Mouse (Mus musculus) MEL (cell line): ENCODE results near the gene Trim12a. TPM values are rescaled to one million over a fixed set of nuclear protein-coding genes. Genes with fewer than 3 reads are reported as not detected.
"Not testable (repeated sequence)": the region's sequence is repeated elsewhere in the genome, so short reads cannot be mapped to it uniquely, and the experiment has no call there.

Source experiments
- DNase-seq: peaks from one replicate; pipeline ENCODE4 v3.0.0; 2011; ENCODE audit warnings: low read depth, low spot score
- H3K27ac ChIP-seq: 2 replicates; pipeline ENCODE4 v1.5.1; 2012; ENCODE audit warnings: low read depth, mild to moderate bottlenecking, control low read depth, low read length, moderate library complexity; ENCODE audit not compliant: control insufficient read depth
- H3K27me3 ChIP-seq, 2 experiments: fragments of 150-350 bp in 1 of 2; sonication (generic) in 1 of 2; 2 replicates each; pipeline ENCODE4 v1.6.1; 2012; ENCODE audit warnings: low read length in 2 of 2, mild to moderate bottlenecking in 2 of 2, improper control_type of control experiment in 1 of 2, moderate library complexity in 1 of 2; ENCODE audit not compliant: insufficient read depth in 2 of 2, control insufficient read depth in 1 of 2
- H3K36me3 ChIP-seq, 2 experiments: 2 replicates each; pipeline ENCODE4 v1.6.1; 2012 to 2014; ENCODE audit warnings: low read length in 2 of 2, improper control_type of control experiment in 1 of 2, inconsistent platforms in 1 of 2, mild to moderate bottlenecking in 1 of 2; ENCODE audit not compliant: insufficient read depth in 2 of 2, control insufficient read depth in 1 of 2
- H3K4me1 ChIP-seq, 2 experiments: fragments of 150-350 bp in 1 of 2; sonication (generic) in 1 of 2; 2 replicates each; pipeline ENCODE4 v1.6.1; 2012; ENCODE audit warnings: low read length in 2 of 2, improper control_type of control experiment in 1 of 2, mild to moderate bottlenecking in 1 of 2; ENCODE audit not compliant: insufficient read depth in 2 of 2, control insufficient read depth in 1 of 2
- H3K4me3 ChIP-seq, 2 experiments: fragments of 150-350 bp in 1 of 2; sonication (generic) in 1 of 2; 2 replicates each; pipeline ENCODE4 v1.5.1; 2012; ENCODE audit warnings: low read depth in 2 of 2, low read length in 2 of 2, mild to moderate bottlenecking in 2 of 2, moderate library complexity in 2 of 2, control low read depth in 1 of 2, improper control_type of control experiment in 1 of 2; ENCODE audit not compliant: control insufficient read depth in 1 of 2, insufficient read depth in 1 of 2
- H3K79me2 ChIP-seq: 2 replicates; pipeline ENCODE4 v1.6.1; 2012; ENCODE audit warnings: mild to moderate bottlenecking, low read length, moderate library complexity; ENCODE audit not compliant: control insufficient read depth, poor library complexity, insufficient read depth
- H3K9ac ChIP-seq: 2 replicates; pipeline ENCODE4 v1.6.1; 2012; ENCODE audit warnings: low read depth, mild to moderate bottlenecking, control low read depth, low read length, moderate library complexity; ENCODE audit not compliant: control insufficient read depth, poor library complexity, severe bottlenecking
- H3K9me3 ChIP-seq: fragments of 150-350 bp; sonication (generic); replicated peaks from 2 replicates; pipeline ENCODE4 v1.6.1; 2012; ENCODE audit warnings: mild to moderate bottlenecking, low read length, improper control_type of control experiment, moderate library complexity; ENCODE audit not compliant: insufficient read depth
- BHLHE40 ChIP-seq: IDR thresholded peaks from 2 replicates; pipeline ENCODE4 v1.6.1; 2012; ENCODE audit warnings: low read depth, mild to moderate bottlenecking, inconsistent platforms, low read length, improper control_type of control experiment, borderline replicate concordance
- CHD2 ChIP-seq: IDR thresholded peaks from 2 replicates; pipeline ENCODE4 v1.6.1; 2011; ENCODE audit warnings: low read length, improper control_type of control experiment
- CTCF ChIP-seq, 3 experiments: IDR thresholded peaks in 2 of 3; conservative IDR thresholded peaks in 1 of 3; 2 replicates each; pipeline ENCODE4 v1.5.1; 2011 to 2012; ENCODE audit warnings: low read length in 3 of 3, low read depth in 2 of 3, mild to moderate bottlenecking in 2 of 3, improper control_type of control experiment in 1 of 3, inconsistent platforms in 1 of 3, mixed read lengths in 1 of 3, moderate library complexity in 1 of 3; ENCODE audit not compliant: control insufficient read depth in 1 of 3, insufficient read depth in 1 of 3, poor library complexity in 1 of 3, severe bottlenecking in 1 of 3
- ELF1 ChIP-seq: IDR thresholded peaks from 2 replicates; pipeline ENCODE4 v1.6.1; 2014; ENCODE audit warnings: low read depth, mild to moderate bottlenecking, inconsistent platforms, low read length, improper control_type of control experiment, moderate library complexity
- EP300 ChIP-seq, 2 experiments: IDR thresholded peaks; 2 replicates each; pipeline ENCODE4 v1.6.1; 2011; ENCODE audit warnings: improper control_type of control experiment in 2 of 2, low read length in 2 of 2, low read depth in 1 of 2, mild to moderate bottlenecking in 1 of 2
- ETS1 ChIP-seq: IDR thresholded peaks from 2 replicates; pipeline ENCODE4 v1.6.1; 2012; ENCODE audit warnings: low read depth, mild to moderate bottlenecking, inconsistent platforms, low read length, improper control_type of control experiment, moderate library complexity
- GABPA ChIP-seq: IDR thresholded peaks from 2 replicates; pipeline ENCODE4 v1.6.1; 2012; ENCODE audit warnings: low read depth, mild to moderate bottlenecking, inconsistent platforms, low read length, improper control_type of control experiment, moderate library complexity
- GATA1 ChIP-seq: IDR thresholded peaks from 2 replicates; pipeline ENCODE4 v1.6.1; 2011; ENCODE audit warnings: low read depth, low read length, improper control_type of control experiment
- HCFC1 ChIP-seq: IDR thresholded peaks from 2 replicates; pipeline ENCODE4 v1.6.1; 2012; ENCODE audit warnings: low read depth, mild to moderate bottlenecking, inconsistent platforms, low read length, improper control_type of control experiment, moderate library complexity
- MAFK ChIP-seq: IDR thresholded peaks from 2 replicates; pipeline ENCODE4 v1.6.1; 2011; ENCODE audit warnings: low read depth, mild to moderate bottlenecking, low read length, improper control_type of control experiment, borderline replicate concordance
- MAX ChIP-seq: IDR thresholded peaks from 2 replicates; pipeline ENCODE4 v1.6.1; 2011; ENCODE audit warnings: low read length, improper control_type of control experiment
- MYC ChIP-seq: IDR thresholded peaks from 2 replicates; pipeline ENCODE4 v1.6.1; 2011; ENCODE audit warnings: low read depth, mild to moderate bottlenecking, low read length, improper control_type of control experiment, moderate library complexity
- RCOR1 ChIP-seq: IDR thresholded peaks from 2 replicates; pipeline ENCODE4 v1.6.1; 2012; ENCODE audit warnings: low read depth, mild to moderate bottlenecking, inconsistent platforms, low read length, improper control_type of control experiment
- SIN3A ChIP-seq: IDR thresholded peaks from 2 replicates; pipeline ENCODE4 v1.6.1; 2012; ENCODE audit warnings: low read length, improper control_type of control experiment, inconsistent platforms
- TAL1 ChIP-seq: IDR thresholded peaks from 2 replicates; pipeline ENCODE4 v1.6.1; 2012; ENCODE audit warnings: mild to moderate bottlenecking, inconsistent platforms, low read length, moderate library complexity, mixed read lengths
- TBP ChIP-seq: IDR thresholded peaks from 2 replicates; pipeline ENCODE4 v1.8.0; 2011; ENCODE audit warnings: low read depth, low read length, improper control_type of control experiment
- TCF12 ChIP-seq: IDR thresholded peaks from 2 replicates; pipeline ENCODE4 v1.6.1; 2014; ENCODE audit warnings: low read depth, mild to moderate bottlenecking, inconsistent platforms, low read length, improper control_type of control experiment, moderate library complexity
- ZC3H11A ChIP-seq: IDR thresholded peaks from 2 replicates; pipeline ENCODE4 v1.6.1; 2012; ENCODE audit warnings: low read depth, mild to moderate bottlenecking, inconsistent platforms, low read length, improper control_type of control experiment
- ZMIZ1 ChIP-seq: IDR thresholded peaks from 2 replicates; pipeline ENCODE4 v1.6.1; 2012; ENCODE audit warnings: low read depth, mild to moderate bottlenecking, inconsistent platforms, low read length, improper control_type of control experiment, moderate library complexity
- ZNF384 ChIP-seq: IDR thresholded peaks from 2 replicates; pipeline ENCODE4 v1.6.1; 2012; ENCODE audit warnings: low read depth, mild to moderate bottlenecking, inconsistent platforms, low read length, improper control_type of control experiment
- polyA plus RNA-seq, 2 experiments: library from polyadenylated mRNA; stranded (reverse) in 1 of 2; unstranded in 1 of 2; fragments of >175 nt in 1 of 2; fragments of >200 nt in 1 of 2; gene quantifications; 2 replicates each; pipeline versions ENCODE4 v1.2.1 to v1.2.4; 2012; ENCODE audit warnings: low replicate concordance in 2 of 2, low read depth in 1 of 2; ENCODE audit not compliant: insufficient read length in 2 of 2, insufficient read depth in 1 of 2, missing spikeins in 1 of 2
- total RNA-seq: library from RNA; depleted of rRNA; stranded (reverse); fragments of 300-350 nt; gene quantifications from 2 replicates; pipeline ENCODE4 v1.2.3, GENCODE M21; 2012

Gene Trim12a
- total and polyA plus RNA-seq, 3 experiments, result 0.14 TPM; not detected in 2

- DNase-seq, result peak; percentile 94
- Histone ChIP-seq H3K27ac (peak within 1 kb of the TSS; percentile 92), H3K9ac (peak within 1 kb of the TSS; percentile 54)
Observed at GRCm38 (mm10) chr7:104352717-104353599, 37.7 kb upstream of the Trim12a start, which contains the start of gene Trim12c. Gene Trim12c (minus strand): TSS chr7:104353362.

GRCm38 (mm10) chr7:104348043-104348442 is 32.8 kb upstream of the Trim12a start:
- H3K4me3 ChIP-seq, H3K9ac ChIP-seq, H3K36me3 ChIP-seq, H3K27ac ChIP-seq, H3K79me2 ChIP-seq, H3K4me1 ChIP-seq, H3K27me3 ChIP-seq, H3K9me3 ChIP-seq: not testable (repeated sequence)
- TF ChIP-seq TCF12, result peak; percentile 37; the same call in 1 of the 2 replicates
- 0 out of 2 replicates have a peak, but pooled peaks have one; percentile 25 for TF ChIP-seq RCOR1
- 0 out of 2 replicates have a peak, but pooled peaks have one; percentile 21 for TF ChIP-seq GATA1
- 0 out of 2 replicates have a peak, but pooled peaks have one; percentile 9 for TF ChIP-seq ETS1
- peak; percentile 17 to 55; a peak in 1 of 4 replicates for TF ChIP-seq EP300 (IDR thresholded peaks at IDR 0.05; ENCODE audit: low read depth in 1 of 2, low read length in 2 of 2)
- peak; percentile 54 for DNase-seq

More at GRCm38 (mm10) chr7:104352717-104353599, 37.7 kb upstream of the Trim12a start, which contains the start of gene Trim12c:
- Histone ChIP-seq H3K4me1 (peaks cover 3 to 4% of the 10 kb centered on the region in 2 experiments; a peak in 2 of 4 replicates), H3K79me2 (no peaks in the 10 kb centered on the region), H3K36me3 (peaks cover 0 to 5% of the 10 kb centered on the region in 2 experiments; a peak in 2 of 4 replicates), H3K9me3 (no peaks in the 10 kb centered on the region), H3K4me3 (peak within 1 kb of the TSS; percentile 49 to 66), H3K27me3 (no peaks in the 10 kb centered on the region)
- TF ChIP-seq RCOR1, result 0 out of 2 replicates have a peak, but pooled peaks have one; percentile 11
- TF ChIP-seq ZNF384, result no peak
- peak; percentile 55; the same call in 1 of the 2 replicates for TF ChIP-seq HCFC1
- TF ChIP-seq EP300 (IDR thresholded peaks at IDR 0.05; ENCODE audit: low read depth in 1 of 2, low read length in 2 of 2), result peak; percentile 65 to 76
- TF ChIP-seq GATA1, result peak; percentile 67
- TF ChIP-seq ETS1, result peak; percentile 75
- peak; percentile 34; the same call in 1 of the 2 replicates for TF ChIP-seq CHD2
- TF ChIP-seq ZC3H11A, result no peak
- peak; percentile 86 for TF ChIP-seq SIN3A
- TF ChIP-seq TAL1, result peak; percentile 91
- 0 out of 2 replicates have a peak, but pooled peaks have one; percentile 5 for TF ChIP-seq MAFK
- TF ChIP-seq GABPA, result no peak
- peak; percentile 17; the same call in 1 of the 2 replicates for TF ChIP-seq MYC
- peak; percentile 43; the same call in 1 of the 2 replicates for TF ChIP-seq ELF1
- TF ChIP-seq ZMIZ1, result no peak
- TF ChIP-seq TBP, result peak; percentile 52; the same call in 1 of the 2 replicates
- peak; percentile 79 for TF ChIP-seq TCF12
- TF ChIP-seq BHLHE40, result peak; percentile 93
- TF ChIP-seq MAX, result no peak; the same call in 1 of the 2 replicates
- no peak for TF ChIP-seq CTCF (IDR thresholded peaks at IDR 0.05 in 2 of 3, conservative IDR thresholded peaks at IDR 0.05 in 1 of 3; ENCODE audit: control insufficient read depth in 1 of 3, insufficient read depth in 1 of 3, low read depth in 2 of 3, low read length in 3 of 3, poor library complexity in 1 of 3, severe bottlenecking in 1 of 3)

- not testable (repeated sequence) for H3K27me3 ChIP-seq, H3K36me3 ChIP-seq, H3K4me3 ChIP-seq, H3K4me1 ChIP-seq, DNase-seq, H3K9ac ChIP-seq, H3K27ac ChIP-seq, H3K79me2 ChIP-seq, H3K9me3 ChIP-seq
Observed at GRCm38 (mm10) chr7:104340744-104341143, 25.5 kb upstream of the Trim12a start.
